Mouse (Mus musculus) heart, embryonic 12.5 days (tissue): ENCODE data around the gene Copg2. TPM values are rescaled to one million over a fixed set of nuclear protein-coding genes. Genes with fewer than 3 reads are reported as not detected.
A peak's percentile ranks its signal among the peaks of the same experiment; 100 is the strongest.

Experiments
- ATAC-seq: fragments of 200-750 bp; cut with Nextera tagmentation; 2 replicates; pipeline ENCODE4 v1.8.0; 2017; ENCODE audit warnings: moderate TSS enrichment, moderate library complexity; ENCODE audit not compliant: insufficient number of reproducible peaks, low FRiP score
- H3K27ac ChIP-seq: fragments of 300-500 bp; sonication (generic); 2 replicates; pipeline ENCODE4 v1.5.1; 2016; ENCODE audit warnings: mild to moderate bottlenecking, moderate library complexity; ENCODE audit not compliant: poor library complexity, severe bottlenecking
- H3K27me3 ChIP-seq: fragments of 300-500 bp; sonication (generic); replicated peaks from 2 replicates; pipeline ENCODE4 v1.6.1; 2016; ENCODE audit warnings: mild to moderate bottlenecking, moderate library complexity
- H3K36me3 ChIP-seq: fragments of 300-500 bp; sonication (generic); 2 replicates; pipeline ENCODE4 v1.6.1; 2016; ENCODE audit warnings: mild to moderate bottlenecking, moderate library complexity
- H3K4me1 ChIP-seq: fragments of 300-500 bp; sonication (generic); replicated peaks from 2 replicates; pipeline ENCODE4 v1.6.1; 2016; ENCODE audit warnings: mild to moderate bottlenecking
- H3K4me2 ChIP-seq: fragments of 300-500 bp; sonication (generic); 2 replicates; pipeline ENCODE4 v1.6.1; 2016; ENCODE audit warnings: mild to moderate bottlenecking, moderate library complexity
- H3K4me3 ChIP-seq: fragments of 300-500 bp; sonication (generic); 2 replicates; pipeline ENCODE4 v1.5.1; 2016; ENCODE audit warnings: mild to moderate bottlenecking
- H3K9ac ChIP-seq: fragments of 300-500 bp; sonication (generic); 2 replicates; pipeline ENCODE4 v1.6.1; 2016; ENCODE audit warnings: mild to moderate bottlenecking, moderate library complexity
- H3K9me3 ChIP-seq: fragments of 300-500 bp; sonication (generic); replicated peaks from 2 replicates; pipeline ENCODE4 v1.6.1; 2016; ENCODE audit warnings: mild to moderate bottlenecking, moderate library complexity
- WGBS: fragments of 180-500 bp; shearing (Covaris S2); methylation state at CpG from one replicate; pipeline ENCODE4 v1.1.7; 2016; 5-methylcytosine and 5-hydroxymethylcytosine counted together
- polyA plus RNA-seq: library from polyadenylated mRNA; unstranded; fragments of >200 nt; fragmentation: Nextera tagmentation; extraction: Ambion mirVana; gene quantifications from 2 replicates; pipeline ENCODE4 v1.2.1, GENCODE M21; 2016

Gene Copg2
- polyA plus RNA-seq = 29.7 and 30.8 TPM in 2 replicates

DNA sequence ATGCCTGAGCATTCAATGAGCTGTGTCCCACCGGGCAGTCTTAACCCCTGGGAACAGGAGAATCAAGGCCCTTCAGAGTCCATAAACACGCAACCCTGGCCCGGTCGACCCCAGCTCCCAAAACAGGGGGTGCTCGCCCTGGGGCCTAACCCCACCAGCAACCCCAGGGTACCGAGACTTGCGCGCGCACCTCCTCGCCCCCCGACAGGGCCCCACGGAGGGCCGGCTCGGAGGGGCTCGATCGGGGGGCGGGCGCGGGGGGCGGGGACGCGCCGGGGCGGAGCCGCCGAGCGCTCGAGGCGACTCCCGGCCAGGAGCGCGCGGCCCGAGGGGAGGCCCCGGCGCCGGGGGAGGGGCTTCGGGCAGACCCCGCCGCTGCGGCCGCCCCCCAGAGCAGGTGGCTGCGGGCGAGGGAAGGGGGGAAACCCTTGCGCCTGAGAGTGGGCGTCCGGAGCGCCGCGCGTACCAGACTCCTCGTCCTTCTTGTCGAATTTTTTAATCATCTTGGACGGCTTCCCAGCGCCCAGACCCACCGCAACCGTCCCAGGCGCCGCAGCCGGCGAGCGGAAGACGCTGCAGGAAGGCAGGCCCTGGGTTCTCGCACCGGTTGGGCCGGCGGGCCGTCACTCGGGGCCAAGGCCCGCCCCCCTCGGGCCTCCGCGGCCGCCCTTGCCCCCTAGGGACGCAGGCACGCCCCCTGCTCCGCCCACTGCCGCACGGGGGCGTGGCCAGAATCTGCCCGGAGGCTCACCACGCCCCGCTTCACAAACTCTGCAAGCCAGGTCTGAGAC, at the start of gene Copg2:
Gene Copg2 (minus strand): TSS at position 600 of the 791 bp plus-strand sequence.
- Histone ChIP-seq H3K9me3 (no peaks in the 10 kb centered on the region), H3K27ac (peak within 1 kb of the TSS; percentile 96), H3K9ac (peak within 1 kb of the TSS; percentile 84), H3K4me2 (peak within 1 kb of the TSS; percentile 69), H3K27me3 (no peaks in the 10 kb centered on the region), H3K4me1 (peaks cover 11% of the 10 kb centered on the region), H3K36me3 (no peaks in the 10 kb centered on the region), H3K4me3 (peak within 1 kb of the TSS; percentile 78)
- WGBS = 1% methylated on average over 70 of the region's 83 CpGs
- peak; percentile 99 for ATAC-seq

GRCm38 (mm10) chr6:30939264-30939663, 42.7 kb upstream of the Copg2 start:
- Histone ChIP-seq H3K9ac (no peak overlapping the region), H3K4me2 (no peak overlapping the region), H3K27me3 (no peaks in the 10 kb centered on the region), H3K4me1 (no peaks in the 10 kb centered on the region), H3K4me3 (no peak overlapping the region), H3K36me3 (no peaks in the 10 kb centered on the region), H3K9me3 (no peaks in the 10 kb centered on the region), H3K27ac (no peak overlapping the region)
- no peak for ATAC-seq
- WGBS = 67% methylated on average over 5 of the region's 5 CpGs

GRCm38 (mm10) chr6:30922821-30923220, 26.2 kb upstream of the Copg2 start:
- WGBS = 45% methylated on average over 2 of the region's 2 CpGs
- no peak overlapping the region for H3K9ac ChIP-seq
- no peaks in the 10 kb centered on the region for H3K36me3 ChIP-seq
- ATAC-seq = no peak
- H3K27me3 ChIP-seq = no peaks in the 10 kb centered on the region
- H3K4me1 ChIP-seq = no peaks in the 10 kb centered on the region
- no peak overlapping the region for H3K4me3 ChIP-seq
- H3K9me3 ChIP-seq = no peaks in the 10 kb centered on the region
- no peak overlapping the region for H3K27ac ChIP-seq
- H3K4me2 ChIP-seq = no peak overlapping the region

GRCm38 (mm10) chr6:30921826-30922225, 25.2 kb upstream of the Copg2 start:
- Histone ChIP-seq H3K36me3 (no peaks in the 10 kb centered on the region), H3K27me3 (no peaks in the 10 kb centered on the region), H3K9me3 (no peaks in the 10 kb centered on the region), H3K4me2 (no peak overlapping the region), H3K4me3 (no peak overlapping the region), H3K27ac (no peak overlapping the region), H3K4me1 (no peaks in the 10 kb centered on the region), H3K9ac (no peak overlapping the region)
- 76% methylated on average over 10 of the region's 11 CpGs for WGBS
- ATAC-seq = no peak

DNA sequence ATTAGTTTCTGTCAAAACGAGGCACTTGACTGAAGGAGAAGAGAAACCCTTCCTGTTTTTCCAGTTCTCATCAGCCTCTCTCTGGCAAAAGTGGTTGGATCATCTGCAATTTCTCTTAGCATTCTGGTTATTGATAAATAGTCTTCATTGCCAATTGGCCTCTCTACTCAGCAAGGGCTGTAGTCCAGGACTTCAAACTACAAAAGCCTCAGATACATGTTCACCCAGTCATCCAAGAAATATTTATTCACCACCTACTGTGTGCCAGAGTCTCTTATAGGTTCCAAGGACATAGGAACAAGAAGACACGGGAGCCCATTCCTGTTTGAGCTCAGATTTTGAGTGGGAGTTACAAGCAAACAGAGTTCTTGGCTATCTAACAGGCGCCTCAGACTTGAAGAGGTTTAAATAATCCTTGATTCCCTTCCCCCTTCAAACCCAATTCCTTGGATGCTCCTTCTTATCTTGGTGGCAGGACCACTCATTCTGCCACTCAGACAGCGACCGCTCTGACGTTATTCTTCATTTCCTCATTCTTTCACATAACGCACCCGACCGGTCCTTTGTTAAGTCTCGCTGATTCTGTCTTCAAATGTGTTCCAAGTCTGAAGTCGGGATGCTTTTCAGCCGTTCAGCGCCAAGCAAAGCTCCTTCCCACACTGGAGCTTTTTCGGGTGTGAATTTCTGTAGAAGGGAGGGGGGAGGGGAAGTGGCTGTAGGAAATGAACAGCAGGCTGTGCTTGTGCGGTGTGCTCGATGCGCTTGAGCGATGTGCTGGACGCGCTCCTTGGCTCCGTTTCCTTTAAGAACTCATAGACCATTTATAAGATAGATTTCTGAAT, 24.5 kb upstream of the Copg2 start:
- Histone ChIP-seq H3K27me3 (no peaks in the 10 kb centered on the region), H3K4me2 (peak overlapping the region; percentile 45), H3K27ac (no peak overlapping the region), H3K4me3 (peak overlapping the region; percentile 17; the same call in 1 of the 2 replicates), H3K9me3 (no peaks in the 10 kb centered on the region), H3K9ac (no peak overlapping the region), H3K36me3 (no peaks in the 10 kb centered on the region), H3K4me1 (no peaks in the 10 kb centered on the region)
- 52% methylated on average over 21 of the region's 21 CpGs for WGBS
- ATAC-seq = no peak

DNA sequence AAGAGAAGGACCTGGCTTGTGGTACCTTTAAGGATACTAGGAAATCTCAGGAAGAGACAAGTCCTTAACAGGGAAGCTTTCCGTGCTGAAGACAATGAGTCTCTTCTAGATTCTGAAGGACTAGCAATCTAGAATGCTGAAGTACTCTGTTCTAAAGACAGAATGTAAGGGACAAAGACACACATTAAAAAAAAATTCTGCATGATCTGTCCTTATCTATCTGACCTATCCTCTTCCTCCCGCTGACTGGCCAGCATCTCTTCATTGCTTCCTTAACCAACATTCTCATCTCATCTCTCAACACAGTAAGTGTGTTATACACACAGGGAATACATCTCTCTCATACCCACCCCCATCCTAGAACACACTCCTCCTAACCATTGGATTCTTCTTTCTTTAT, 18.9 kb upstream of the Copg2 start, which contains the start of gene Tsga13:
Gene Tsga13 (minus strand): TSS at position 101 of the 400 bp plus-strand sequence.
- WGBS = 82% methylated on average over 2 of the region's 2 CpGs
- no peaks in the 10 kb centered on the region for H3K9me3 ChIP-seq
- no peaks in the 10 kb centered on the region for H3K4me1 ChIP-seq
- H3K4me3 ChIP-seq = no peak within 1 kb of the TSS
- H3K27me3 ChIP-seq = no peaks in the 10 kb centered on the region
- no peak for ATAC-seq
- H3K27ac ChIP-seq = no peak within 1 kb of the TSS
- H3K9ac ChIP-seq = 0 out of 2 replicates have a peak within 1 kb of the TSS, but pooled peaks have one; percentile 23
- no peaks in the 10 kb centered on the region for H3K36me3 ChIP-seq
- H3K4me2 ChIP-seq = no peak within 1 kb of the TSS

DNA sequence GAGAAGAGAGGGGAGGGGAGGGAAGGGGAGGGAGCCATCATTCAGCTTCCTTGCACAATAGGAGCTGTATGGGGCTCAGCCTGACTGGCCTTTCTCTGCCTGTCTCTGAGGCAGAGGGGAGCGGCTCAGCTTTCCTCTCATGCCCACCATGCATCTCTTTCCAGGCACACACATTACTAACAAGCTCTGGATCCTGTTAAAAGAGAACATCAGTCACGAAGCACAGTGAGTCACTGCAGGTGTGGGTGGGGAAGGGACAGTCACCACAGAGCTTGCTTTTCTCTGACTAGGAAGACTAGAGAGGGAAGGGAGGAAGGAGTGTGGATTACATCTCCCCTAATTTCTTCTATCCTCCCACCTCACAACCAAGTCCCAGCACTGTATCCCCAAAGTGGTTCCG, 11.4 kb upstream of the Copg2 start:
- Histone ChIP-seq H3K36me3 (no peaks in the 10 kb centered on the region), H3K9ac (no peak overlapping the region), H3K27ac (no peak overlapping the region), H3K4me3 (no peak overlapping the region), H3K4me1 (no peaks in the 10 kb centered on the region), H3K27me3 (no peaks in the 10 kb centered on the region), H3K4me2 (no peak overlapping the region), H3K9me3 (no peaks in the 10 kb centered on the region)
- WGBS = 56% methylated on average over 3 of the region's 3 CpGs
- no peak for ATAC-seq

- Histone ChIP-seq H3K4me3 (no peak overlapping the region), H3K4me2 (no peak overlapping the region), H3K9ac (no peak overlapping the region), H3K4me1 (no peaks in the 10 kb centered on the region), H3K27ac (no peak overlapping the region), H3K9me3 (no peaks in the 10 kb centered on the region), H3K27me3 (no peaks in the 10 kb centered on the region), H3K36me3 (no peaks in the 10 kb centered on the region)
- 71% methylated on average over 5 of the region's 5 CpGs for WGBS
- no peak for ATAC-seq
Observed at GRCm38 (mm10) chr6:30904911-30905310, 8.3 kb upstream of the Copg2 start.

GRCm38 (mm10) chr6:30904033-30904432, 7.4 kb upstream of the Copg2 start:
- no peaks in the 10 kb centered on the region for H3K36me3 ChIP-seq
- no peaks in the 10 kb centered on the region for H3K27me3 ChIP-seq
- ATAC-seq = no peak
- 64% methylated on average over 3 of the region's 3 CpGs for WGBS
- no peaks in the 10 kb centered on the region for H3K4me1 ChIP-seq
- no peaks in the 10 kb centered on the region for H3K9me3 ChIP-seq
- H3K27ac ChIP-seq = no peak overlapping the region
- no peak overlapping the region for H3K9ac ChIP-seq
- H3K4me2 ChIP-seq = no peak overlapping the region
- H3K4me3 ChIP-seq = no peak overlapping the region

DNA sequence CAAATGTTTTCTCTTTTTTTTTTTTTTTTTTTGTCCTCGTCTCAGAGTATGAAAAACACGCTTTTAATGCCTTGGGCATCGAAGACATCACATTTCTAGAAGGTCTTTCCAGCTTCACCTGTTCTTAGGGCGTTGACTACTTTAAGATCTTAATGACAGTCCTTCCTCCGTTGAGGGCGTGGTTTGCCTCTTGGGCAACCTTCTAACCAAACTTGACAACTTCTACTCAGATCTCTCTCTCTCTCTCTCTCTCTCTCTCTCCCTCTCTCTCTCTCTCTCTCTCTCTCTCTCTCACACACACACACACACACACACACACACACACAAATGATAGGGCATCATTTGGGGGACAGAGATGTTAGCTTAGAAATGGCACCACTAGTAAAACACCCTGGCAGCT, 926 bp upstream of the Copg2 start:
- Histone ChIP-seq H3K36me3 (no peaks in the 10 kb centered on the region), H3K9ac (no peak overlapping the region), H3K4me2 (no peak overlapping the region), H3K4me1 (peaks cover 11% of the 10 kb centered on the region), H3K4me3 (no peak overlapping the region), H3K27me3 (no peaks in the 10 kb centered on the region), H3K9me3 (no peaks in the 10 kb centered on the region), H3K27ac (no peak overlapping the region)
- 63% methylated on average over 6 of the region's 6 CpGs for WGBS
- ATAC-seq = no peak

- H3K9me3 ChIP-seq = no peaks in the 10 kb centered on the region
- peak overlapping the region; percentile 71 for H3K27ac ChIP-seq
- H3K9ac ChIP-seq = peak overlapping the region; percentile 67
- no peaks in the 10 kb centered on the region for H3K27me3 ChIP-seq
- H3K4me2 ChIP-seq = peak overlapping the region; percentile 69
- H3K4me3 ChIP-seq = peak overlapping the region; percentile 78
- H3K36me3 ChIP-seq = no peaks in the 10 kb centered on the region
- H3K4me1 ChIP-seq = peaks cover 11% of the 10 kb centered on the region
- no peak for ATAC-seq
- 16% methylated on average over 8 of the region's 8 CpGs for WGBS
Observed at GRCm38 (mm10) chr6:30896986-30897327, 363 bp upstream of the Copg2 start.
